Comparison of ENCODE assay signal across 8 mouse cellular contexts in the genomic region with DNA sequence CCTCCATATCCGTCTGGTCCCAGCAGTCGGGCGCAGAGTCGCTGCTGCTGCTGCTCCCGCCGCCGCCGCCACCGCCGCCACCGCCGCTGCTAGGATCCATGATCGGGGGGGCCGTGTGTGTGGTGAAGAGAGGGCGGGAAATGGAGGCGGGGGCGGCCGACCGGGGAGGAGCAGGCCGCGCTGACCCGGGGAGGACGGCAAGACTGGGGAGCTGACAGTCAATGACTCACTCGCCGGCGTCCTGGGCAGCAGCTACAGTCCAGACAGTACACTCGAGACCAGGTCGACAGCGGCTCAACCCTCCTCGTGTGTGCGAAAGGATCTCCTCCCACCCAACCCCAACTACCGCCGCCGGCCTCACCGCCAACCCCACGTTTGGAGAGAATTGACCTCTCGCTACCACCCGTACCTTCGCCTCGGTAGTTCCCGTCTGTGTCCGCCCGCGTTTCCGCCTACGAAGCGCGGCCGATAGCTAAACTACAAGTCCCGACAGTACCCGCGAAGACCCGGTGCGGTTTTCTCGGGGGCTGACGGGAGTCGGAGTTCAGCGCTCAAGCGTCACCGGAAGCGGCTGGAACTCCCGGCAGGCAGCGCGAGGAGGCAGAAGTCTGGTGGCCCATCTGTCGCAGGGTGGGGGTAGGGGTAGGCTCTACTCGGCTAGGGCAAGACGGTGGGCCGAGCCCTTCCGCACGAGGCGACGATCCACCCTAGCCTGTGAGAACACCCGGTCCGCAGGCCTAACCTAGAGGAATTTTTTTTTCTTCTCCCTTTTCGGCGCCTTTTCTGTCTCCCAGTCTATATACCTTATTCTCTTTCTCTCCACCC. TPM values are rescaled to one million over a fixed set of nuclear protein-coding genes. Genes with fewer than 3 reads are reported as not detected.
DNase-seq lines count a peak whose midpoint lies in the region; ATAC-seq and TF ChIP-seq lines count a peak whose summit lies in the region.

Gspt1 (minus strand) TSS at position 428 of the 825 bp plus-strand sequence.

- peak; percentile 95 for ATAC-seq in common myeloid progenitor, adult 5-6 weeks (replicated peaks; ENCODE audit: low read depth, poor library complexity, severe bottlenecking)
- peak; percentile 98 for ATAC-seq in hindbrain, postnatal 0 days
- ATAC-seq in megakaryocyte, adult 5-6 weeks (ENCODE audit: poor library complexity, severe bottlenecking): peak; percentile 96

- peaks cover 9% of the 10 kb centered on the region for H3K4me1 ChIP-seq in hindbrain, postnatal 0 days (ENCODE audit: insufficient read depth, low read length)

- H3K36me3 ChIP-seq in hindbrain, postnatal 0 days (ENCODE audit: insufficient read depth, low read length): no peaks in the 10 kb centered on the region

- H3K4me2 ChIP-seq in hindbrain, postnatal 0 days (ENCODE audit: low read depth, low read length): peak within 1 kb of the TSS; percentile 82

- intact Hi-C loops in gastrocnemius, adult 2 months (cut with DNase I): loop anchor here (2.0 to 10.0 kb wide), 4 partner anchors 51 to 709 kb away; partner anchors contain the start of genes Clec16a, Dexi, Rsl1d1 and Snx29
- intact Hi-C loops in left cerebral cortex, adult 2 months (cut with DNase I): loop anchor here (1.0 to 5.0 kb wide), 3 partner anchors 51 to 163 kb away; partner anchors contain the start of gene Rsl1d1

- TF ChIP-seq CTCF in gastrocnemius, adult 2 months (IDR thresholded peaks at IDR 0.05): 0 out of 2 replicates have a peak, but pooled peaks have one; percentile 25
- peak; percentile 37; the same call in 1 of the 2 replicates for TF ChIP-seq CTCF in hindbrain, postnatal 0 days (IDR thresholded peaks at IDR 0.05; ENCODE audit: low read depth)
- TF ChIP-seq CTCF in left cerebral cortex, adult 2 months (IDR thresholded peaks at IDR 0.05): no peak; the same call in 1 of the 2 replicates

- H3K9me3 ChIP-seq in hindbrain, postnatal 0 days (ENCODE audit: low read length): no peaks in the 10 kb centered on the region

- peak within 1 kb of the TSS; percentile 95 for H3K27ac ChIP-seq in gastrocnemius, adult 2 months
- H3K27ac ChIP-seq in hindbrain, postnatal 0 days: peak within 1 kb of the TSS; percentile 94
- H3K27ac ChIP-seq in left cerebral cortex, adult 2 months: peak within 1 kb of the TSS; percentile 98

- peak; percentile 99 for DNase-seq in ZHBTc4 (ENCODE audit: low read depth, low spot score)
- peak; percentile 99 for DNase-seq in gastrocnemius, adult 2 months
- peak; percentile 100 for DNase-seq in hindbrain, postnatal 0 days (ENCODE audit: low spot score)
- DNase-seq in left cerebral cortex, adult 2 months (ENCODE audit: extremely low spot score in 1 of 2, low spot score in 2 of 2): peak; percentile 98
- peak; percentile 99 to 100 for DNase-seq in right cerebral cortex, adult 2 months (ENCODE audit: low spot score in 2 of 2)
- DNase-seq in urinary bladder, postnatal 14 days (ENCODE audit: low spot score): peak; percentile 99

- H3K4me3 ChIP-seq in gastrocnemius, adult 2 months: peak within 1 kb of the TSS; percentile 94
- H3K4me3 ChIP-seq in hindbrain, postnatal 0 days (ENCODE audit: low read length): peak within 1 kb of the TSS; percentile 97
- H3K4me3 ChIP-seq in left cerebral cortex, adult 2 months: peak within 1 kb of the TSS; percentile 97

- under 1% methylated on average over 69 of the region's 76 CpGs for WGBS in hindbrain, postnatal 0 days

- H3K9ac ChIP-seq in hindbrain, postnatal 0 days (replicated peaks; ENCODE audit: low read length): peak within 1 kb of the TSS; percentile 94

- no peaks in the 10 kb centered on the region for H3K27me3 ChIP-seq in hindbrain, postnatal 0 days (ENCODE audit: insufficient read depth, low read length)

RNA-seq across cellular contexts. Expression of gene Gspt1, which starts in this region (rescaled TPM):
- total RNA-seq in common myeloid progenitor, adult 5-6 weeks (2017): 201 and 211 TPM in 2 replicates
- total RNA-seq in gastrocnemius, adult 2 months (2021): 10 to 100 TPM; 59.2 to 62.2 TPM
- 51.6 and 55.2 TPM in 2 replicates for total RNA-seq in hindbrain, postnatal 0 days (2014; rRNA removed)
- 45.2 and 46.6 TPM in 2 replicates for polyA plus RNA-seq in hindbrain, postnatal 0 days (2015; fragmentation: Nextera tagmentation; extraction: Ambion mirVana)
- total RNA-seq in left cerebral cortex, adult 2 months (2021): 10 to 100 TPM; 79.7 to 85.5 TPM
- 238 and 266 TPM in 2 replicates for total RNA-seq in megakaryocyte, adult 5-6 weeks (2015)
- 65.2 and 68.5 TPM in 2 replicates for total RNA-seq in megakaryocyte, adult 5-6 weeks (2017)

Comparison
In these comparisons a context has a peak if more than half of its experiments do, and no peak if none do; other contexts are left out.
1. Peak in every context shown above with its lines: DNase-seq, ATAC-seq, H3K4me3 ChIP-seq and H3K27ac ChIP-seq.